ENCODE assay signal across 9 mouse cellular contexts in genomic region chr2:4593433-4593832, GRCm38 (mm10). TPM values are rescaled to one million over a fixed set of nuclear protein-coding genes. Genes with fewer than 3 reads are reported as not detected.
DNase-seq lines count a peak whose midpoint lies in the region; ATAC-seq and TF ChIP-seq lines count a peak whose summit lies in the region.
"Had no signal": no experiment of that assay in that cellular context is flagged by ENCODE, and none has a peak within 500 bp of the region (broad histone marks: within the 10 kb centered on the region; RNA-seq: fewer than 3 reads in every experiment).

No protein-coding gene starts in this region.

- WGBS in intestine, embryonic 14.5 days = 21% methylated on average over 9 of the region's 9 CpGs
- 14% methylated on average over 9 of the region's 9 CpGs for WGBS in liver, embryonic 14.5 days (ENCODE audit: insufficient replicate concordance)
- WGBS in cerebellum, adult 2 months = 72% methylated on average over 9 of the region's 9 CpGs

- H3K4me3 ChIP-seq in intestine, embryonic 14.5 days (ENCODE audit: low read depth, low read length) = no peak overlapping the region
- H3K4me3 ChIP-seq in liver, embryonic 14.5 days (ENCODE audit: insufficient read depth in 1 of 2, low read depth in 2 of 2, low read length in 2 of 2) = no peak overlapping the region
- H3K4me3 ChIP-seq in cerebellum, adult 2 months (replicated peaks; ENCODE audit: insufficient read depth, low read depth, low read length) = no peak overlapping the region
- H3K4me3 ChIP-seq: megakaryocyte, embryonic 14.5 days had no signal

- no peaks in the 10 kb centered on the region for H3K27me3 ChIP-seq in intestine, embryonic 14.5 days (replicated peaks; ENCODE audit: control insufficient read depth, insufficient read depth, low read length)
- H3K27me3 ChIP-seq in liver, embryonic 14.5 days (ENCODE audit: control insufficient read depth, insufficient read depth, low read length) = no peaks in the 10 kb centered on the region
- H3K27me3 ChIP-seq in cerebellum, adult 2 months (ENCODE audit: control insufficient read depth, insufficient read depth, low read length) = no peaks in the 10 kb centered on the region
- H3K27me3 ChIP-seq: megakaryocyte, embryonic 14.5 days had no signal

- DNase-seq in left cerebral cortex, postnatal 4 days = peak; percentile 55
- no peak for DNase-seq in left cerebral cortex, adult 9 months (ENCODE audit: low spot score in 2 of 2)
- DNase-seq in c-Kit-negative CD71-positive TER-119-positive erythroid progenitor cells, embryonic 14.5 days (ENCODE audit: low read depth, low spot score) = peak; percentile 49
- peak; percentile 72 for DNase-seq in gastrocnemius, postnatal 10 days
- peak; percentile 71 for DNase-seq in intestine, embryonic 14.5 days (ENCODE audit: low spot score)
- peak; percentile 12 to 58 (median 43) for DNase-seq in liver, embryonic 14.5 days (ENCODE audit: low read depth in 3 of 3, low spot score in 3 of 3)
- DNase-seq in spleen, postnatal 36 days (ENCODE audit: low spot score in 2 of 2) = peak; percentile 19 to 29
- no peak for DNase-seq in cerebellum, adult 2 months

- no peak overlapping the region for H3K9ac ChIP-seq in intestine, embryonic 14.5 days (ENCODE audit: low read length)
- no peak overlapping the region for H3K9ac ChIP-seq in liver, embryonic 14.5 days (replicated peaks)

- no peak overlapping the region for H3K27ac ChIP-seq in intestine, embryonic 14.5 days (ENCODE audit: low read depth)
- H3K27ac ChIP-seq in liver, embryonic 14.5 days = no peak overlapping the region
- H3K27ac ChIP-seq in cerebellum, adult 2 months (ENCODE audit: insufficient read depth, low read length) = no peak overlapping the region

- TF ChIP-seq EP300 in liver, embryonic 14.5 days (IDR thresholded peaks at IDR 0.05; ENCODE audit: low read depth) = no peak

- H3K36me3 ChIP-seq in intestine, embryonic 14.5 days (ENCODE audit: control insufficient read depth, insufficient read depth, low read length) = peaks cover 85% of the 10 kb centered on the region
- H3K36me3 ChIP-seq in liver, embryonic 14.5 days (replicated peaks; ENCODE audit: control insufficient read depth, insufficient read depth, low read depth) = peaks cover 96% of the 10 kb centered on the region

- ATAC-seq in intestine, embryonic 14.5 days (replicated peaks; ENCODE audit: low FRiP score, low TSS enrichment, low read depth) = peak; percentile 51; the same call in 1 of the 2 replicates
- peak; percentile 71 for ATAC-seq in liver, embryonic 14.5 days (ENCODE audit: insufficient read depth)

- H3K4me1 ChIP-seq in intestine, embryonic 14.5 days (replicated peaks; ENCODE audit: control insufficient read depth, insufficient read depth, low read length) = peaks cover 13% of the 10 kb centered on the region
- peaks cover 0 to 6% of the 10 kb centered on the region in 2 experiments; a peak in 2 of 4 replicates for H3K4me1 ChIP-seq in liver, embryonic 14.5 days (replicated peaks; ENCODE audit: control insufficient read depth in 2 of 2, insufficient read depth in 2 of 2, low read length in 1 of 2)
- no peaks in the 10 kb centered on the region for H3K4me1 ChIP-seq in cerebellum, adult 2 months (ENCODE audit: control insufficient read depth, insufficient read depth, low read length)

- no peaks in the 10 kb centered on the region for H3K9me3 ChIP-seq in intestine, embryonic 14.5 days (ENCODE audit: control insufficient read depth, low read length)
- no peaks in the 10 kb centered on the region for H3K9me3 ChIP-seq in liver, embryonic 14.5 days (ENCODE audit: control insufficient read depth, low read length)
- H3K9me3 ChIP-seq: megakaryocyte, embryonic 14.5 days had no signal

- TF ChIP-seq POLR2A in cerebellum, adult 2 months (IDR thresholded peaks at IDR 0.05; ENCODE audit: borderline replicate concordance, insufficient read depth, low read length) = no peak

- intact Hi-C loops in left cerebral cortex, postnatal 4 days (cut with DNase I) = no loop called here

- no peak overlapping the region for H3K4me2 ChIP-seq in intestine, embryonic 14.5 days (ENCODE audit: low read length)
- no peak overlapping the region for H3K4me2 ChIP-seq in liver, embryonic 14.5 days (ENCODE audit: low read depth)

- TF ChIP-seq CTCF in liver, embryonic 14.5 days (IDR thresholded peaks at IDR 0.05; ENCODE audit: low read depth) = no peak
- no peak for TF ChIP-seq CTCF in cerebellum, adult 2 months (IDR thresholded peaks at IDR 0.05; ENCODE audit: borderline replicate concordance, insufficient read depth, low read depth, low read length)

RNA-seq across cellular contexts. Expression of gene Prpf18, which starts 58.5 kb away (rescaled TPM):
- total RNA-seq in left cerebral cortex, postnatal 4 days (2021) = 10 to 100 TPM; 33.1 to 35.4 TPM
- total RNA-seq in gastrocnemius, postnatal 10 days (2021) = 10 to 100 TPM; 34.3 to 35.4 TPM
- polyA plus RNA-seq in intestine, embryonic 14.5 days (2014; fragmentation: Nextera tagmentation; extraction: Ambion mirVana) = 26.7 and 31.1 TPM in 2 replicates
- polyA plus RNA-seq in liver, embryonic 14.5 days (2012; rRNA removed) = 12.9 and 19.1 TPM in 2 replicates
- 23.7 and 24.0 TPM in 2 replicates for polyA plus RNA-seq in liver, embryonic 14.5 days (2014; fragmentation: Nextera tagmentation; extraction: Ambion mirVana)
- polyA plus RNA-seq in cerebellum, adult 2 months (2012; rRNA removed) = 45.7 and 47.8 TPM in 2 replicates

Comparison
In these comparisons a context has a peak if more than half of its experiments do, and no peak if none do; other contexts are left out.
1. DNase-seq: peak in left cerebral cortex, postnatal 4 days (single experiment), c-Kit-negative CD71-positive TER-119-positive erythroid progenitor cells, embryonic 14.5 days (single experiment), gastrocnemius, postnatal 10 days (single experiment), intestine, embryonic 14.5 days (single experiment), liver, embryonic 14.5 days (3 of 3) and spleen, postnatal 36 days (2 of 2); none in left cerebral cortex, adult 9 months (0 of 2) and cerebellum, adult 2 months (0 of 2).